Mouse (Mus musculus) CD4-positive, CD25-positive, alpha-beta regulatory T cell (primary cell): ENCODE results near the gene Pdpn. TPM values are rescaled to one million over a fixed set of nuclear protein-coding genes. Genes with fewer than 3 reads are reported as not detected.

Source experiments
- polyA plus RNA-seq: library from polyadenylated mRNA; unstranded; fragments of 100-300 nt; shearing (Covaris generic); gene quantifications from one replicate; pipeline ENCODE4 v1.2.1, GENCODE M21; 2017

The Pdpn gene
- polyA plus RNA-seq = not detected

DNA sequence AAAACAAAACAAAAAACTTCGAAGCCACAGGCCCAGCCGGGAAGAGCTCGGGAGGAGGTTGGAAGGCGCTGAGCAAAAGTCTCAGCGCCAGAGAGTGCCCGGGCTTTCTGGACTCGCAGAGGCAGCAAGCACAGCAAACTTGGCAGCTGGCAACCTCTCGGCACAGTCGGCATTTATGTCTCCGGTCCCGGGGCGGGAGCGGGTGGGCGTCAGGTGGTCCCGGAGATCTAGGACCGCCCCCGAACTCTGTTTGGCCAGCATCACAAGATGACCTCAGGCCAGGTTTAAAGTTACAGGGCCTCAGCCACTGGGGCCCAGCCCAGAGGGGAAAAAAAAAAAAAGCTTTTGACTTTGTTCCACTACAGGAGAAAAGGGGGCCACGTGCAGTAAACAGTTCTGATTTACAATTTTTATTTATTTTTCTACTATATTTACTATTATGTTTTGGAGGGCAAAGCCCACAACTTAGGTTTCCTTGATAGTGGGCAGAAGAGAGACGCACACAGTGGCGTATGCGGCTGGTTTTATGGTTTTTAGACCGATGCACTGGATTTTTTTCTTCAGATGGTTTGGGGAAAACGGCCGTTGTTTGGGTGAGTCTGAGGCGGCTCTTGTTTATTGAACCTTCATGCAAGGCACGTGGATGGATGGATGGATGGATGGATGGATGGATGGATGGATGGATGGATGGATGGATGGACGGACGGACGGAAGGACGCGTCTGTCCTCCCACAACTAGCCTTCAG is at the start of gene Pdpn:
Pdpn (minus strand) TSS at position 240 of the 746 bp plus-strand sequence.

Other genes with a start within 250 kb of the Pdpn start
- gene Prdm2, start 86.6 kb downstream of the Pdpn start, polyA plus RNA-seq = 25.8 TPM
- not detected for gene Lrrc38, start 50.2 kb upstream of the Pdpn start, polyA plus RNA-seq
- not detected for gene Pramel1, start 94.9 kb upstream of the Pdpn start, polyA plus RNA-seq
- gene Pramef8, start 112.9 kb upstream of the Pdpn start, polyA plus RNA-seq = 38.9 TPM
- not detected for gene Oog4, start 150.8 kb upstream of the Pdpn start, polyA plus RNA-seq
- gene Gm13043, start 211.8 kb upstream of the Pdpn start, polyA plus RNA-seq = not detected
- gene Gm13040, start 236.4 kb upstream of the Pdpn start, polyA plus RNA-seq = not detected